Mouse (Mus musculus) ES-Bruce4 (cell line): ENCODE data around the gene Zer1.

Experiments
- CTCF ChIP-seq: IDR thresholded peaks from one replicate; pipeline ENCODE4 v1.8.1; 2011; ENCODE audit warnings: low read depth, low read length
- EP300 ChIP-seq: IDR thresholded peaks from 2 replicates; pipeline ENCODE4 v1.6.1; 2011; ENCODE audit warnings: low read depth, low read length; ENCODE audit not compliant: insufficient read depth

DNA sequence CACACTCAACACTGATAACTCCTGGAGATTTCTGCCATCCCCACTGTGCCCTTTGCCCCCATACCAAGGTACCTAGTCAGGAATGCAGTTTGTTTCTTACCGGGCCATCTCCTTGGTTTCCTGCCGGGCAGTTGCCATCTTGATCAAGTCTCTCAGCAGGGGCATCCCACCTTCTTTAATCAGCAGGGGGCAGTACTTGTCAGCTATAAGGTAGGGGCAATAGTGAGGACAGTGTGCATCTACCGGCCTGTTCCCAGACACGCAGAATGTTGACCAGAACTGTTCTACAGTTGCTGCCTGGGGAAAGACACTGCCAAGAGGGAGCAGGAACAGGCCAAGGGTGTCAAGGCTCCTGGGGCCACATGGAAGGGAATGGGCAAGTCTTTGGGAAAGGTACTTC, 24.2 kb downstream of the Zer1 start:
- TF ChIP-seq CTCF (peak; percentile 6), EP300 (no peak)
